Comparison of ENCODE assay signal across 8 mouse cellular contexts in genomic region chr3:108283241-108283561, GRCm38 (mm10). TPM values are rescaled to one million over a fixed set of nuclear protein-coding genes. Genes with fewer than 3 reads are reported as not detected.
DNase-seq lines count a peak whose midpoint lies in the region; ATAC-seq and TF ChIP-seq lines count a peak whose summit lies in the region.

No protein-coding gene starts in this region.

- dilution Hi-C loops in CH12.LX (cut with MboI; ENCODE audit: extremely low pct_ligation_motif_present, extremely low pct_unique_long_range_greater_than_20kb, low sequenced_read_pairs): no loop called here

- in situ Hi-C loops in CH12.LX (cut with MboI; ENCODE audit: low pct_ligation_motif_present, low pct_unique_long_range_greater_than_20kb, low sequenced_read_pairs): no loop called here

- no peak; the same call in 1 of the 2 replicates for ATAC-seq in forebrain, embryonic 16.5 days
- no peak for ATAC-seq in liver, embryonic 15.5 days (ENCODE audit: insufficient read depth)

- no peak overlapping the region for H3K9ac ChIP-seq in CH12.LX (ENCODE audit: insufficient read depth, low read depth)
- peak overlapping the region; percentile 96 for H3K9ac ChIP-seq in forebrain, embryonic 16.5 days (replicated peaks; ENCODE audit: low read depth, low read length)
- peak overlapping the region; percentile 48; the same call in 1 of the 2 replicates for H3K9ac ChIP-seq in liver, embryonic 15.5 days

- H3K79me2 ChIP-seq in CH12.LX (replicated peaks; ENCODE audit: control insufficient read depth, extremely low read depth, insufficient read depth, poor library complexity, severe bottlenecking): no peaks in the 10 kb centered on the region

- H3K36me3 ChIP-seq in CH12.LX (replicated peaks in 1 of 2; ENCODE audit: control insufficient read depth in 1 of 2, insufficient read depth in 1 of 2, low read length in 1 of 2): peaks cover 4 to 21% of the 10 kb centered on the region in 2 experiments
- peaks cover 3% of the 10 kb centered on the region; the same call in 1 of the 2 replicates for H3K36me3 ChIP-seq in forebrain, embryonic 16.5 days (ENCODE audit: control insufficient read depth, insufficient read depth)
- peaks cover 15% of the 10 kb centered on the region for H3K36me3 ChIP-seq in liver, embryonic 15.5 days (replicated peaks)

- TF ChIP-seq POLR2A in CH12.LX (IDR thresholded peaks at IDR 0.05; ENCODE audit: low read depth, low read length): no peak

- no peak for TF ChIP-seq RAD21 in CH12.LX (IDR thresholded peaks at IDR 0.05; ENCODE audit: low read depth, low read length)

- H3K4me3 ChIP-seq in gastrocnemius, adult 2 months: peak overlapping the region; percentile 89
- H3K4me3 ChIP-seq in CH12.LX (replicated peaks in 1 of 3; ENCODE audit: low read depth in 2 of 3, low read length in 2 of 3, poor library complexity in 1 of 3): no peak overlapping the region
- peak overlapping the region; percentile 84 for H3K4me3 ChIP-seq in forebrain, embryonic 16.5 days (replicated peaks; ENCODE audit: low read length)
- peak overlapping the region; percentile 67 for H3K4me3 ChIP-seq in liver, embryonic 15.5 days (replicated peaks)

- peak overlapping the region; percentile 80 for H3K27ac ChIP-seq in gastrocnemius, adult 2 months
- H3K27ac ChIP-seq in CH12.LX (ENCODE audit: insufficient read depth, low read depth): no peak overlapping the region
- peak overlapping the region; percentile 82 for H3K27ac ChIP-seq in forebrain, embryonic 16.5 days (ENCODE audit: low read length)
- no peak overlapping the region for H3K27ac ChIP-seq in liver, embryonic 15.5 days (replicated peaks)

- H3K4me2 ChIP-seq in CH12.LX (ENCODE audit: insufficient read depth, low read depth, poor library complexity, severe bottlenecking): peak overlapping the region; percentile 85
- peak overlapping the region; percentile 85 for H3K4me2 ChIP-seq in forebrain, embryonic 16.5 days (ENCODE audit: low read length)
- H3K4me2 ChIP-seq in liver, embryonic 15.5 days: peak overlapping the region; percentile 83

- H3K4me1 ChIP-seq in CH12.LX (ENCODE audit: control insufficient read depth in 1 of 2, insufficient read depth in 2 of 2): no peaks in the 10 kb centered on the region; a peak in 1 of 4 replicates
- H3K4me1 ChIP-seq in forebrain, embryonic 16.5 days (replicated peaks; ENCODE audit: control insufficient read depth, insufficient read depth, low read length): peaks cover 44% of the 10 kb centered on the region
- H3K4me1 ChIP-seq in liver, embryonic 15.5 days (replicated peaks): peaks cover 32% of the 10 kb centered on the region

- no peaks in the 10 kb centered on the region for H3K9me3 ChIP-seq in CH12.LX (replicated peaks; ENCODE audit: low read length)
- no peaks in the 10 kb centered on the region for H3K9me3 ChIP-seq in forebrain, embryonic 16.5 days (ENCODE audit: control insufficient read depth, low read length)
- no peaks in the 10 kb centered on the region for H3K9me3 ChIP-seq in liver, embryonic 15.5 days (replicated peaks)

- no peak for DNase-seq in gastrocnemius, adult 2 months
- DNase-seq in gastrocnemius, postnatal 14 days: no peak
- DNase-seq in CH12.LX (ENCODE audit: extremely low read depth): no peak
- no peak for DNase-seq in spleen, postnatal 10 days (ENCODE audit: low spot score in 2 of 2)
- DNase-seq in thymus, adult 18-20 months: no peak
- no peak for DNase-seq in embryo, embryonic 10.5 days (ENCODE audit: low spot score)

- TF ChIP-seq CTCF in gastrocnemius, adult 2 months (IDR thresholded peaks at IDR 0.05): no peak
- TF ChIP-seq CTCF in CH12.LX (conservative IDR thresholded peaks at IDR 0.05 in 1 of 2, IDR thresholded peaks at IDR 0.05 in 1 of 2; ENCODE audit: low read depth in 2 of 2, low read length in 2 of 2): no peak

- WGBS in forebrain, embryonic 16.5 days: 9% methylated on average over 6 of the region's 6 CpGs
- WGBS in liver, embryonic 15.5 days (ENCODE audit: insufficient replicate concordance): 17% methylated on average over 6 of the region's 6 CpGs

- H3K27me3 ChIP-seq in CH12.LX (replicated peaks): peaks cover 15% of the 10 kb centered on the region
- H3K27me3 ChIP-seq in forebrain, embryonic 16.5 days (replicated peaks; ENCODE audit: control insufficient read depth, insufficient read depth, low read length): no peaks in the 10 kb centered on the region
- peaks cover 37% of the 10 kb centered on the region for H3K27me3 ChIP-seq in liver, embryonic 15.5 days

- intact Hi-C loops in gastrocnemius, adult 2 months (cut with DNase I): no loop called here
- intact Hi-C loops in gastrocnemius, postnatal 14 days (cut with DNase I; ENCODE audit: low total_unique reads): loop anchor here (5.0 kb wide), 2 partner anchors 39 to 104 kb away; no protein-coding TSS in a partner anchor

- TF ChIP-seq EP300 in CH12.LX (IDR thresholded peaks at IDR 0.05; ENCODE audit: low read length): no peak

TF ChIP-seq in CH12.LX, 34 proteins besides CTCF, POLR2A, EP300 and RAD21:
- TF ChIP-seq USF2 (conservative IDR thresholded peaks at IDR 0.05; ENCODE audit: low read depth, low read length) (no peak), BHLHE40 (IDR thresholded peaks at IDR 0.05; ENCODE audit: low read depth, low read length) (no peak), MYC (IDR thresholded peaks at IDR 0.05; ENCODE audit: low read depth, low read length) (no peak), RCOR1 (conservative IDR thresholded peaks at IDR 0.05; ENCODE audit: low read depth, low read length) (no peak), ZC3H11A (IDR thresholded peaks at IDR 0.05; ENCODE audit: low read depth, low read length) (no peak), NELFE (IDR thresholded peaks at IDR 0.05; ENCODE audit: low read depth, low read length) (no peak), MXI1 (IDR thresholded peaks at IDR 0.05; ENCODE audit: low read depth, low read length) (no peak; the same call in 1 of the 2 replicates), NRF1 (IDR thresholded peaks at IDR 0.05; ENCODE audit: low read depth, low read length) (no peak), TCF12 (IDR thresholded peaks at IDR 0.05; ENCODE audit: low read depth, low read length) (no peak), SIN3A (IDR thresholded peaks at IDR 0.05; ENCODE audit: low read length) (no peak), GABPA (IDR thresholded peaks at IDR 0.05; ENCODE audit: insufficient replicate concordance, low read depth, low read length) (no peak), TBP (conservative IDR thresholded peaks at IDR 0.05; ENCODE audit: low read depth, low read length) (no peak), ETS1 (conservative IDR thresholded peaks at IDR 0.05; ENCODE audit: low read depth, low read length) (no peak), MAX (IDR thresholded peaks at IDR 0.05; ENCODE audit: low read length) (no peak), SMC3 (IDR thresholded peaks at IDR 0.05; ENCODE audit: low read depth, low read length) (no peak), JUN (IDR thresholded peaks at IDR 0.05; ENCODE audit: insufficient read depth, low read depth, low read length) (no peak), HCFC1 (IDR thresholded peaks at IDR 0.05; ENCODE audit: low read depth, low read length) (no peak)
TF ChIP-seq in CH12.LX: peak in this region for 0.

RNA-seq across cellular contexts. Expression of gene Sort1, which starts 0.7 kb away (rescaled TPM):
- total RNA-seq in gastrocnemius, adult 2 months (2021): 10 to 100 TPM; 28.4 to 56.4 TPM
- 10 to 100 TPM; 44.5 to 44.6 TPM for total RNA-seq in gastrocnemius, postnatal 14 days (2021)
- 0.50 and 1.2 TPM in 2 replicates for total RNA-seq in CH12.LX (2012; rRNA removed)
- 0.15 and 0.31 TPM in 2 replicates for total RNA-seq in CH12.LX (2014; rRNA removed)
- 0.52 and 0.90 TPM in 2 replicates for polyA plus RNA-seq in CH12.LX (2012; ENCODE audit: insufficient read length, low read depth)
- polyA plus RNA-seq in forebrain, embryonic 16.5 days (2015; fragmentation: Nextera tagmentation; extraction: Ambion mirVana): 19.5 and 22.6 TPM in 2 replicates
- polyA plus RNA-seq in liver, embryonic 15.5 days (2015; fragmentation: Nextera tagmentation; extraction: Ambion mirVana): 3.8 and 4.4 TPM in 2 replicates

RNA-seq across cellular contexts. Expression of gene Psma5, which starts 26.5 kb away (rescaled TPM):
- 10 to 100 TPM; 51.8 to 55.7 TPM for total RNA-seq in gastrocnemius, adult 2 months (2021)
- 10 to 100 TPM; 64.2 to 66.3 TPM for total RNA-seq in gastrocnemius, postnatal 14 days (2021)
- total RNA-seq in CH12.LX (2012; rRNA removed) (245 and 297 TPM in 2 replicates), CH12.LX (2014; rRNA removed) (341 and 378 TPM in 2 replicates)
- 251 and 264 TPM in 2 replicates for polyA plus RNA-seq in CH12.LX (2012; ENCODE audit: insufficient read length, low read depth)
- 265 and 266 TPM in 2 replicates for polyA plus RNA-seq in forebrain, embryonic 16.5 days (2015; fragmentation: Nextera tagmentation; extraction: Ambion mirVana)
- 151 and 152 TPM in 2 replicates for polyA plus RNA-seq in liver, embryonic 15.5 days (2015; fragmentation: Nextera tagmentation; extraction: Ambion mirVana)

RNA-seq across cellular contexts. Expression of gene Sypl2, which starts 56.8 kb away (rescaled TPM):
- total RNA-seq in gastrocnemius, adult 2 months (2021): 100 to 1,000 TPM; 321 to 322 TPM
- 1,000 to 10,000 TPM in 1 of 2 experiments, 100 to 1,000 TPM in 1; 987 to 1,055 TPM for total RNA-seq in gastrocnemius, postnatal 14 days (2021)
- total RNA-seq in CH12.LX (2012; rRNA removed) (not detected in 2 replicates), CH12.LX (2014; rRNA removed) (not detected in 2 replicates)
- polyA plus RNA-seq in CH12.LX (2012; ENCODE audit: insufficient read length, low read depth): not detected in 2 replicates
- 1.7 and 2.3 TPM in 2 replicates for polyA plus RNA-seq in forebrain, embryonic 16.5 days (2015; fragmentation: Nextera tagmentation; extraction: Ambion mirVana)
- 0.39 and 0.78 TPM in 2 replicates for polyA plus RNA-seq in liver, embryonic 15.5 days (2015; fragmentation: Nextera tagmentation; extraction: Ambion mirVana)

Comparison
In these comparisons a context has a peak if more than half of its experiments do, and no peak if none do; other contexts are left out.
1. H3K27ac ChIP-seq: peak in gastrocnemius, adult 2 months (single experiment) and forebrain, embryonic 16.5 days (single experiment); none in CH12.LX (single experiment) and liver, embryonic 15.5 days (single experiment).
2. H3K4me3 ChIP-seq: peak in gastrocnemius, adult 2 months (single experiment), forebrain, embryonic 16.5 days (single experiment) and liver, embryonic 15.5 days (single experiment); none in CH12.LX (0 of 3).
3. RNA of gene Sort1, which starts 0.7 kb away (total RNA-seq): 28.4 to 56.4 TPM in gastrocnemius, adult 2 months and 44.5 to 44.6 TPM in gastrocnemius, postnatal 14 days; 0.15 to 1.2 TPM in CH12.LX; every median in the first group is over 10 times any median in the second.
4. RNA of gene Sypl2, which starts 56.8 kb away (total RNA-seq): 987 to 1,055 TPM in gastrocnemius, postnatal 14 days and 321 to 322 TPM in gastrocnemius, adult 2 months; not detected in CH12.LX; every median in the first group is over 100 times any median in the second.
5. Peak in every context shown above with its lines, with median percentiles within 50 percentile points of each other: H3K4me2 ChIP-seq.